Mouse (Mus musculus): ENCODE results near the gene Zfp281. TPM values are rescaled to one million over a fixed set of nuclear protein-coding genes. Genes with fewer than 3 reads are reported as not detected.

Zfp281 gene
- polyA plus RNA-seq, 1 experiment from 2014 or later = 33.9 TPM

- H3K4me2 ChIP-seq (replicated peaks) = peak overlapping the region; percentile 34
- no peaks in the 10 kb centered on the region for H3K9me3 ChIP-seq
- H3K27ac ChIP-seq (replicated peaks) = no peak overlapping the region
- no peak overlapping the region for H3K9ac ChIP-seq (replicated peaks)
- peaks cover 11% of the 10 kb centered on the region; the same call in 1 of the 2 replicates for H3K27me3 ChIP-seq
- H3K4me3 ChIP-seq = no peak overlapping the region
- no peak for ATAC-seq (ENCODE audit: low FRiP score, low read depth)
- H3K36me3 ChIP-seq = no peaks in the 10 kb centered on the region
- peaks cover 14% of the 10 kb centered on the region for H3K4me1 ChIP-seq
- WGBS = 20% methylated on average over 10 of the region's 10 CpGs
Measured at GRCm38 (mm10) chr1:136661939-136662563, 37.4 kb downstream of the Zfp281 start.

GRCm38 (mm10) chr1:136664921-136665582 is 40.4 kb downstream of the Zfp281 start:
- Histone ChIP-seq H3K4me1 (peaks cover 14% of the 10 kb centered on the region), H3K36me3 (no peaks in the 10 kb centered on the region), H3K4me3 (no peak overlapping the region), H3K4me2 (replicated peaks) (no peak overlapping the region), H3K9me3 (no peaks in the 10 kb centered on the region), H3K27me3 (peaks cover 6% of the 10 kb centered on the region; the same call in 1 of the 2 replicates), H3K27ac (replicated peaks) (no peak overlapping the region), H3K9ac (replicated peaks) (no peak overlapping the region)
- ATAC-seq (ENCODE audit: low FRiP score, low read depth) = no peak
- 52% methylated on average over 6 of the region's 6 CpGs for WGBS

GRCm38 (mm10) chr1:136666513-136666912 is 41.8 kb downstream of the Zfp281 start:
- Histone ChIP-seq H3K4me2 (replicated peaks) (no peak overlapping the region), H3K27me3 (peaks cover 6% of the 10 kb centered on the region; the same call in 1 of the 2 replicates), H3K9ac (replicated peaks) (no peak overlapping the region), H3K36me3 (no peaks in the 10 kb centered on the region), H3K4me1 (peaks cover 17% of the 10 kb centered on the region), H3K27ac (replicated peaks) (no peak overlapping the region), H3K4me3 (no peak overlapping the region), H3K9me3 (no peaks in the 10 kb centered on the region)
- no peak for ATAC-seq (ENCODE audit: low FRiP score, low read depth)
- whole genome bisulfite sequencing = 69% methylated on average over 2 of the region's 2 CpGs

- no peaks in the 10 kb centered on the region for H3K36me3 ChIP-seq
- no peak overlapping the region for H3K4me2 ChIP-seq (replicated peaks)
- WGBS = 79% methylated on average over 7 of the region's 7 CpGs
- H3K27ac ChIP-seq (replicated peaks) = no peak overlapping the region
- ATAC-seq (ENCODE audit: low FRiP score, low read depth) = no peak
- peaks cover 14% of the 10 kb centered on the region for H3K4me1 ChIP-seq
- H3K4me3 ChIP-seq = no peak overlapping the region
- no peaks in the 10 kb centered on the region for H3K9me3 ChIP-seq
- no peak overlapping the region for H3K9ac ChIP-seq (replicated peaks)
- H3K27me3 ChIP-seq = no peaks in the 10 kb centered on the region; the same call in 1 of the 2 replicates
Measured at GRCm38 (mm10) chr1:136669926-136670325, 45.2 kb downstream of the Zfp281 start.

- H3K4me2 ChIP-seq (replicated peaks) = no peak overlapping the region
- no peak overlapping the region for H3K9ac ChIP-seq (replicated peaks)
- H3K27ac ChIP-seq (replicated peaks) = no peak overlapping the region
- H3K9me3 ChIP-seq = no peaks in the 10 kb centered on the region
- H3K36me3 ChIP-seq = no peaks in the 10 kb centered on the region
- ATAC-seq (ENCODE audit: low FRiP score, low read depth) = no peak
- H3K4me3 ChIP-seq = no peak overlapping the region
- 38% methylated on average over 16 of the region's 16 CpGs for WGBS
- no peaks in the 10 kb centered on the region; the same call in 1 of the 2 replicates for H3K27me3 ChIP-seq
- peaks cover 14% of the 10 kb centered on the region for H3K4me1 ChIP-seq
Measured at GRCm38 (mm10) chr1:136670421-136670820, 45.7 kb downstream of the Zfp281 start.

- Histone ChIP-seq H3K27ac (replicated peaks) (no peak overlapping the region), H3K4me2 (replicated peaks) (no peak overlapping the region), H3K27me3 (no peaks in the 10 kb centered on the region; the same call in 1 of the 2 replicates), H3K36me3 (no peaks in the 10 kb centered on the region), H3K9me3 (no peaks in the 10 kb centered on the region), H3K4me3 (no peak overlapping the region), H3K4me1 (peaks cover 14% of the 10 kb centered on the region), H3K9ac (replicated peaks) (no peak overlapping the region)
- no peak for ATAC-seq (ENCODE audit: low FRiP score, low read depth)
- WGBS = 87% methylated on average over 12 of the region's 12 CpGs
Measured at GRCm38 (mm10) chr1:136671767-136672434, 47.2 kb downstream of the Zfp281 start.

- Histone ChIP-seq H3K27ac (replicated peaks) (no peak overlapping the region), H3K9me3 (no peaks in the 10 kb centered on the region), H3K36me3 (no peaks in the 10 kb centered on the region), H3K4me2 (replicated peaks) (no peak overlapping the region), H3K27me3 (no peaks in the 10 kb centered on the region; the same call in 1 of the 2 replicates), H3K9ac (replicated peaks) (no peak overlapping the region), H3K4me3 (no peak overlapping the region), H3K4me1 (peaks cover 14% of the 10 kb centered on the region)
- 74% methylated on average over 6 of the region's 6 CpGs for WGBS
- no peak for ATAC-seq (ENCODE audit: low FRiP score, low read depth)
Measured at GRCm38 (mm10) chr1:136672564-136672963, 47.9 kb downstream of the Zfp281 start.

- Histone ChIP-seq H3K4me3 (no peak overlapping the region), H3K4me2 (replicated peaks) (no peak overlapping the region), H3K36me3 (no peaks in the 10 kb centered on the region), H3K9me3 (no peaks in the 10 kb centered on the region), H3K27ac (replicated peaks) (no peak overlapping the region), H3K27me3 (no peaks in the 10 kb centered on the region; the same call in 1 of the 2 replicates), H3K9ac (replicated peaks) (no peak overlapping the region), H3K4me1 (peaks cover 14% of the 10 kb centered on the region)
- 35% methylated on average over 4 of the region's 4 CpGs for WGBS
- no peak for ATAC-seq (ENCODE audit: low FRiP score, low read depth)
Measured at GRCm38 (mm10) chr1:136673293-136673692, 48.6 kb downstream of the Zfp281 start.

GRCm38 (mm10) chr1:136674548-136675455 is 50.1 kb downstream of the Zfp281 start:
- Histone ChIP-seq H3K36me3 (no peaks in the 10 kb centered on the region), H3K9me3 (no peaks in the 10 kb centered on the region), H3K4me3 (no peak overlapping the region), H3K4me1 (peaks cover 14% of the 10 kb centered on the region), H3K9ac (replicated peaks) (no peak overlapping the region), H3K4me2 (replicated peaks) (peak overlapping the region; percentile 12), H3K27ac (replicated peaks) (no peak overlapping the region), H3K27me3 (no peaks in the 10 kb centered on the region; the same call in 1 of the 2 replicates)
- ATAC-seq (ENCODE audit: low FRiP score, low read depth) = no peak
- 8% methylated on average over 25 of the region's 25 CpGs for WGBS

- Histone ChIP-seq H3K27ac (replicated peaks) (no peak overlapping the region), H3K4me3 (no peak overlapping the region), H3K27me3 (no peaks in the 10 kb centered on the region; the same call in 1 of the 2 replicates), H3K9me3 (no peaks in the 10 kb centered on the region), H3K4me1 (peaks cover 7% of the 10 kb centered on the region), H3K9ac (replicated peaks) (no peak overlapping the region), H3K4me2 (replicated peaks) (no peak overlapping the region), H3K36me3 (no peaks in the 10 kb centered on the region)
- no peak for ATAC-seq (ENCODE audit: low FRiP score, low read depth)
- WGBS = 88% methylated on average over 16 of the region's 16 CpGs
Measured at GRCm38 (mm10) chr1:136675736-136676444, 51.2 kb downstream of the Zfp281 start.

GRCm38 (mm10) chr1:136676445-136676755 is 51.7 kb downstream of the Zfp281 start:
- H3K36me3 ChIP-seq = no peaks in the 10 kb centered on the region
- no peak overlapping the region for H3K4me3 ChIP-seq
- no peak for ATAC-seq (ENCODE audit: low FRiP score, low read depth)
- H3K27ac ChIP-seq (replicated peaks) = no peak overlapping the region
- H3K4me2 ChIP-seq (replicated peaks) = no peak overlapping the region
- WGBS = 86% methylated on average over 6 of the region's 6 CpGs
- no peak overlapping the region for H3K9ac ChIP-seq (replicated peaks)
- H3K9me3 ChIP-seq = no peaks in the 10 kb centered on the region
- H3K27me3 ChIP-seq = no peaks in the 10 kb centered on the region; the same call in 1 of the 2 replicates
- H3K4me1 ChIP-seq = peaks cover 7% of the 10 kb centered on the region

Measured in midbrain, embryonic 12.5 days (tissue).